Mouse (Mus musculus): ENCODE results near the gene Smpd3. TPM values are rescaled to one million over a fixed set of nuclear protein-coding genes. Genes with fewer than 3 reads are reported as not detected.

Smpd3 gene
- polyA plus RNA-seq, 1 experiment, result not detected

DNA sequence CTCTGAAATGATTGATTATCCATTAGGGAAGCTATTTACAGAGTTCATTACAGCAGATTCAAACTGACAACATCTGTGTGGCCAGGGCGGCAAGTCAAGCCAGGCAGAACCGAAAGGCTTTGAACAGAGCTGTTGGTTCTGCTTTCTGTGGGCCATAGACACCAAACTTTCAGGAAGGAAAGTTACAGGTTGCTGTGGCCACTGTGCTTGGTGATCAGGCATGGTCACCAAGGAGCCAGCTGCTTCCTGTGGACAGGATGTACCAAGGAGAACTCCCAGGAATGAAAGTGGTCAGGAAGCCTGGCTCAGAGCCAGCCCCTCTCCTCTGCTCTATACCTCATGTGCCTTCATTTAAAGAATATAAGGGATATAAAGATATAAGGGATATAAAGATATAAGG lies 30.2 kb downstream of the Smpd3 start:
- no peak for TF ChIP-seq GATA1 (IDR thresholded peaks at IDR 0.05; ENCODE audit: low read length)

DNA sequence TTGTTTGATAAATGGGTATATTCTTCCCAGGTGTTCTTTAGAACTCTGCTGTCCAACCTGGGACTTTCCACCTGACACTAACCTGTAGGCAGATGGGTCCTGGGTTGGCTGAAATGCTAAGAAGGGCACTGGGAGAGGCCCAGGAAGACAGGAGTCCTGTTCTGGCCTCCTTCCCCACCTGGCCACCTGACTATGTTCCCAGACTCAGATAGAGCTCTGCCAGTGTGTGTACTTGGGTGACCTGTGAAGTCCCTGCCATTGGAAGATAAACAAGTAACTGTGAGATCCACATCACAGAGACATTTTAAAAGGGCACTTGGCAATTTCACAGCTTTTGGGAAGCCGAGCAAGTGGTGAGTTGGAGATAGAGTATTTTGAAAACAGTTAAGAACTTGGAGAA lies 31.7 kb downstream of the Smpd3 start:
- no peak for TF ChIP-seq GATA1 (IDR thresholded peaks at IDR 0.05; ENCODE audit: low read length)

DNA sequence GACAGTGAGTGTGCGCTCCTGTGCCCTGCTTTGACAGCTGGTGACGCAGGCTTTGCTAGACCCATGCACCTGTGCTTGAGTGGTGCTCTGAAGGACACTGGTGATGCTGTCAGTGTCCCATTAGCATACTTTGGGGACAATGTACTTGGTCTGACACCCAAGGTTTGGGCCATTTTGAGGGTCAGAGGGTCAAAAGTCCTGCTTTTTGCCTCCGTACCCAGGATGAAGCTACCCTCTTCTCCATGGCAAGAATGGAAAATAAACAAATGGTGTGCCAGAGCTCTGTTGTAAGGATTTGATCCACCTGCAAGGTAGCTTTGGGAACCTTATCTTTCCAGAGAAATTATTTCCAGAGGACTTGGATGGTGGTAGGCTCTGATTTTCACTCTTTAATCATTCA lies 32.5 kb downstream of the Smpd3 start:
- TF ChIP-seq GATA1 (IDR thresholded peaks at IDR 0.05; ENCODE audit: low read length), result no peak

DNA sequence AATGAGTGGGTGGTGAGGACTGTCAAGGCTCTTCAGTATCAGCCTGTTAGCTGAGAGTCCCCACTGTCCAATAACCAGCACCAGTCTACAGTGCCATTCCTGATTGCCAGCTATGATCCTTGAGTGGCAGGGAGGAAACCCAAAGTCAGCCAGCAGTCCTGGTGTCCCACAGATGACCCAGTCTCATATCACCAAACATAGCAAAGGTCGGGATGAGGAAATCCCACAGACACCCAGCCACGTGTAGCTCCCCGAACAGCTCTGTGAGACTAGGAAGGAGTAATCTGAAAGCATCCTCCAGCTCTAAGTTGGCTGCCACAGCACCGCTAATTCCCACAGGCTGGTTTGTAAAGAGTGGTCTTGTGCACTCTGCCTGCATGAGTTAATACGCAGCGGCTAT lies 33.5 kb downstream of the Smpd3 start:
- TF ChIP-seq GATA1 (IDR thresholded peaks at IDR 0.05; ENCODE audit: low read length), result no peak

DNA sequence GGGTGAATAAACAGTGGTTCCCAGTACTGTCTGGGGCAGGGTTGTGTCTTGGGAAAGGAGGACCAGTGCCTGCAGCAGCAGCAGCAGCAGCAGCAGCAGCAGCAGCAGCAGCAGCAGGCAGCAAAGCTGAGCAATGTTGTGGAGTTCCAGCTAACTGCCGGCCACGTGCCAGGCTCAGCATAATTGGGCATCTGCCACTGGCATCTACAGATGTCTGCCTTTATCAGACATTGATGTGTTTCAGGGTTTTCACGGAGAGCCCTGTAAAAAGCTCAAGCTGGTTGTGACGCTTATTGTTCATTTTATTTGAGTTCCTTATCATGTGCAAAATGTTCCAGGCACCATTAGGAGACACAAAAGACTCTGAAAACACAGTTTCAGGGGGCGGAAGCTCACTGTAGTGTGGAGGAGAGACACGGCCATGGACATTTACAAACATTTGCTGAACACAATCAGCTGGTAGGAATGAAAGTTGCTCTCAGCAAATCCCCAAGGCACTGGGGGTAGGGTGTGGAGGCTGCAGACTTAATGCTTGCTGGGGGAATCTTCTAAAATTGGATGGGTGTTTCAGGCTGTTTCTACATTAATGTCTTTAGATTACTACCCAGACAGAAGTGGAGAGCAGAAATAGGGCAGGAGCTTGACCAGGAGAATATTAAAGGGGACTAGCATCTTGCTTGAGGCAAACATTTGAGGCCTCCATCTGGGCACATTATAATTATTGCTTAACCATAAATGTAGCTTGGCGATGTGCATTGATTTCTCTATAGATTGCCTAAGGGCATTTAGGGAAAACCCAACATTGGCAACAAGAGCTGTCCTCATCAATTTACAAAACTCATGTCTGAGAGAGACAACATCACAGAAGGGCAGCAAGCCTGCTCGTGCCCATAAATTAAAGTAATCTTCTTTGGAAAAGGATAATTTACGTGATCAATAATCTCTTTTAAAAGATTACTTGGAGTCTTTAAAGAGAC lies 36.8 kb downstream of the Smpd3 start:
- no peak for TF ChIP-seq GATA1 (IDR thresholded peaks at IDR 0.05; ENCODE audit: low read length)

DNA sequence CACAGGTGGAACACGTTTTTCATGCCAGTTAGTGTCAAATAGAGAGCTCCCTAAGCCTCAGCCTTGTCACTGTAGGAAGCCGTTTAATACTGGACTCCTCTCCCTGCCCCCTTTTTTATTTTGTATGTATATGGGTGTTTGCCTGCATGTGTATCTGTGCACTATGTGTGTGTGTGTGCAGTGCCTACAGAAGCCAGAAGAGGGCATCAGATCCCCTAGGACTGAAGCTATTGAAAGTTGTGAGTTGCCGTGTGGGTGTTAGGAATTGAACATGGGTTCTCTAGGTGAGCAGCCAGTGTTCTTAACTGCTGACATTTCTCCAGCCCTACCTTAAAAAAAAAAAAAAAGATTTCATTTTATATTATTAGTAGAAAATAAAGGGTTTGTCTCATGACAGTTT lies 38.1 kb downstream of the Smpd3 start:
- no peak for TF ChIP-seq GATA1 (IDR thresholded peaks at IDR 0.05; ENCODE audit: low read length)

DNA sequence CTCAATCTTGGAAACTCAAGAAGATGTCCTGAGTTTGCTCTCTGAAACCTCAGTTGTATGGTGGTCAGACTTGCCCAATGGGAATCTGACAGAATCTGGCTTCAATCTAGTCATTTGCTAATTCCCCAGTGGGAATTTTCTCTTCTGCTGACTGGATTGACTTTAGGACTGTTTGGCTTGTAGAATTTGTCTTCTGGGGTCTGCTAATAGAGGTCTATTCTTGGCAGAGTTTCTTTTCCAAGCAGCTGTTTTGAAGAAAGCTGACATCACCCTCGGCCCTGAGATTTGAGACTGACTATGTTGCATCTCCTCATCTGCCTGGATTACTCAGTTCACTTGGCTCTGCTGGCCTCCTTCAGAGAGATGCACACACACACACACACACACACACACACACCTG lies 38.9 kb downstream of the Smpd3 start:
- no peak for TF ChIP-seq GATA1 (IDR thresholded peaks at IDR 0.05; ENCODE audit: low read length)

DNA sequence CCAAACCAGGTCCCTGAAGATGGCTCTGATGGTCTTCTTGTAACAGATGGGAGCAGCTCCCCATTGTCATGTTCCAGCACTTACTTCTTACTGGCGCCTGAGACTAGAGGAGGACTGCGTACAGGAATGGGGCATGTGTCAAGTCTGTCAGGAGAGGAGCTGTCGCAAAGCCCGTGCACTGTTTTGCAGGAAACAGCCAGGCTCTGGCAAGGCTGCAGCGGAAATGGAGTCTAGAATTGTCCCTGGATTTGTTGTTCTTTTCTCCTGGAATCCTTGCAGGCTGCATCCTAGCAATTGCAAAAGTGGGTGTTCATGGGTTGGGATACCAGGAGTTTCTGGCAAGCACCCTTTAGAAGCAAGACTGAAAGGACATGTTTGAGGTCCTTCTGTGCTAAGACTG lies 39.5 kb downstream of the Smpd3 start:
- TF ChIP-seq GATA1 (IDR thresholded peaks at IDR 0.05; ENCODE audit: low read length), result no peak

DNA sequence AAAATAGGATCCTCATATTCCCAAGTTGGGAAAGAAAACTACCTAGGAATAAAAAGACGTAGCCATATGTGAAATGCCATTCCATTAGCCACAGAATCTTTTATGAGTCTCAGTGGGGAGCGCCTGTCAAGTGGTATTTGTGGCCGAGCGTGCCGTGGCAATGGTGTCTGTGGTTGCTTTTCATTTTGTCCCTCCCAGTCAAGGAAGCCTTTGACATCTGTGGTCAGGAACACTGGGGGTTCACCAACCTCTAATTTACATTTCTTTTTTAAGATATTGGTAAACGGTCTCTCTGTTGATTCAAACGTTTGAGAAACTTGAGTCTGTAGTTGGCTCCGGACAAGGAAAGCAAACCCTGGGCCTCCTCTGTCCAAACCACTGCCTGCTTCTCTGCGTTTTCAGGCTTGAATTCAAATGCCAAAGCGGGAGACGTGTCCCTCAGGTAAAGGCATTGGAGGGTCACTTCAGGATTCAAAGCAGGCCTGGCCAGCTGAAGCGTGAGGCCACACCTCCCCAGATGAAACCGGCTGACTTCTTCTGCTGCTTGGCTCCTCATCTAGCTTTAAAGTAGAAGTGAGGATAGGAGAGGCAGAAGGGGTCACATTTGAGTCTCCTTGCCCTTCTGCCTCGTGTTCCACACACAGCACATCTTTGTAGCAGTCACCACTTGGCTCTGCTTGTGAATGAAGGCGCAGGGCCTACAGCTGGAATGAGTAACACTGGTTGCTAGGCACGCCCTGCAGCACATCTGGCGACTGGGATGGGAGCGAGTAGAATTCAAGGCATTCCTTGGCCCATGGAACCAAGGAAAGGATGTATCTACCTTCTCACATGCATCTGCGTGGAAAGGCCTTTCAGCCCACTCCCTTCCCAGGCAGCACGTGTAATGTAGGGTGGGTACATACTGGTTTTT lies 45.0 kb downstream of the Smpd3 start:
- no peak for TF ChIP-seq GATA1 (IDR thresholded peaks at IDR 0.05; ENCODE audit: low read length)

DNA sequence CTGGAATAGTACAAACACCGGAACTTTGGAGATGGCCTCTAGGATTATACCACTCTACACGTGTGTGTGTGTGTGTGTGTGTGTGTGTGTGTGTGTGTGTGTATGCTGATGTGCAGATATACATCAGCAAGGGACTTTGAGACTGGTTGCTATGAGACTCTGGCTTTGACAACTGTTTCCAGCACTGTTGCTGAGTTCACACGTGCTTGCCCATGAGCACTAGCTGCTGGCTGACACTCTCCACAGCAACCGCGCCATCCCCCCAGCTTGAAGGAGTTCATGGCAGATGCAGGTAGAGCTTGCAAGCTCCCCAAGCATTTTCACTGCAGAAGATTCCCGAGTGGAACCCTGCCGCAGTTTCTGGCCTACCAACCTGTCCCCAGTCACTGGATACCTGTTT lies 48.3 kb downstream of the Smpd3 start:
- no peak for TF ChIP-seq GATA1 (IDR thresholded peaks at IDR 0.05; ENCODE audit: low read length)

DNA sequence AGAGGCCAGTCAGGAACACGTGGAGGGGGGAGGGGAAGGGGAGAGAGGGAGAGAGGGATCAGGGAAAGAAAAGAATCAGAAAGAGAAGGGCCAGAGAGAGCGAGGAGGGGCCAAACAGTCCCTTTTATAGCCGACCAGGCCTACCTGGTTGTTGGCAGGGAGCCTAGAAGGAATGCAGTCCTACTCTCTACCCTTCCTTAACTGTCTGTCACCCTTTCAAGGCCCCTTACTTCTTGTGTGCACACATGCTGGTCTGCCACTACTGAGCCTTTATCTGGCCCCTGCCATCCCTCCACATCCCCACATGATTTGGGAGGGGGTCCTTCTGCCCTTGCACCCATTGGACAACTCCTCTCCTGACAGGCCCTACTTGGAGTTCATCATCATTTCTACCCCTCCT lies 49.1 kb downstream of the Smpd3 start:
- TF ChIP-seq GATA1 (IDR thresholded peaks at IDR 0.05; ENCODE audit: low read length), result no peak

DNA sequence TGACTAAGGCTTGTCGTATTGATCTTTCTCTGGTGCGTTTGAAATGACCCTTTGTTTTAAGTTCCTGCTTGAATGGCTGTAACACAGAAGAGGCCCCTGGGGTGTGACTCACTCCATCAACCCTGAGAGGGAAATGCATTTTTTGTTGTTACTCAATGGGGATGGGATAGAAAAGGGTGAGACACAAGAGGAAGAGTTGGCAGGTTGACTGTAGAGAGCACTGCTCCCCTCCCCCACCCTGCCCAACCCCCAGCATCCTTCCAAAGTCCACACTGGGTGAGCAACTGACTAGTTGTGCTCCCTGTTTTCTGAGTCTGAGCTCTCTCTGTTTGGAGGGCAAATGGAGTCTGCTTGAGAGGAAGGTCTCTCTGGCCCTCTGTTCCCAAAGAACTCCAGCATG lies 50.3 kb downstream of the Smpd3 start:
- TF ChIP-seq GATA1 (IDR thresholded peaks at IDR 0.05; ENCODE audit: low read length), result no peak

DNA sequence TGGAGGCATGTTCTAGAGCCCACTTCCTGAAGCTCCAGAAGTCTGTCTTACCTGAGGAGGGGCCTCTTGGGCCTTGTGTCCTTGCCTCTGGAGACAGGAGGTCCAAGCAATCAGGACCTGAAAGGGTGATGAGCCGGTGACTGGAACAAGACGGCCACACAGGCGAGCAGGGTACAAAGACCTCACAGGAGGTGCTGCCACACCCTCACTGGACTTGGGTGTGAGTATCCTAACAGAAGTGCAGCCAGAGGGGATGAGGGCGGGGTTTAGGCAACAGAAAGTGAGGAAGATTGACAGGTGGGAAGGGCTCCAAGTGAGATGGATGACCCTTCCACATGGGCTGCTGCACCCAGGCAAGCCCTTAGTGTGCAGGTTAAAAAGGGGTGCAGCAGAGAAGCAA lies 56.9 kb downstream of the Smpd3 start:
- TF ChIP-seq GATA1 (IDR thresholded peaks at IDR 0.05; ENCODE audit: low read length), result no peak

DNA sequence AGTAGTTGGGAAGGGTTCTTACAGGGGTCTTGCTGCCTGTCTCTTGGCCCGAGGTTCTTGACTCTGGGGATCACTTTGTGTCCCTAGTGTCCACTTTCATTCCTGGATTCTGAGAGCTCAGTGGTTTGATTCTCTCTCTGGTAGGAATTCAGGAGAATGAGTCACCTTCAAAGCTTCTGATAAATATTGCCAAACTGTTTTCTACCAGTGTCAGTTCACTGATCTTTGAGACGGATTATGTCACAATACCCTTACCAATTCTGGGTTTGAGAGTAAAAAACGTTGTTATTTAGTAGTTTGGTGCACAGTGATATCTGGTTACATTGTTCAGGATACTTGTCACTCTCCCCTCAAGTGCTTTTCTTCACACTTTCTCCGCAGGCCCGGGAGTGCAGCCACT lies 57.6 kb downstream of the Smpd3 start:
- TF ChIP-seq GATA1 (IDR thresholded peaks at IDR 0.05; ENCODE audit: low read length), result no peak

DNA sequence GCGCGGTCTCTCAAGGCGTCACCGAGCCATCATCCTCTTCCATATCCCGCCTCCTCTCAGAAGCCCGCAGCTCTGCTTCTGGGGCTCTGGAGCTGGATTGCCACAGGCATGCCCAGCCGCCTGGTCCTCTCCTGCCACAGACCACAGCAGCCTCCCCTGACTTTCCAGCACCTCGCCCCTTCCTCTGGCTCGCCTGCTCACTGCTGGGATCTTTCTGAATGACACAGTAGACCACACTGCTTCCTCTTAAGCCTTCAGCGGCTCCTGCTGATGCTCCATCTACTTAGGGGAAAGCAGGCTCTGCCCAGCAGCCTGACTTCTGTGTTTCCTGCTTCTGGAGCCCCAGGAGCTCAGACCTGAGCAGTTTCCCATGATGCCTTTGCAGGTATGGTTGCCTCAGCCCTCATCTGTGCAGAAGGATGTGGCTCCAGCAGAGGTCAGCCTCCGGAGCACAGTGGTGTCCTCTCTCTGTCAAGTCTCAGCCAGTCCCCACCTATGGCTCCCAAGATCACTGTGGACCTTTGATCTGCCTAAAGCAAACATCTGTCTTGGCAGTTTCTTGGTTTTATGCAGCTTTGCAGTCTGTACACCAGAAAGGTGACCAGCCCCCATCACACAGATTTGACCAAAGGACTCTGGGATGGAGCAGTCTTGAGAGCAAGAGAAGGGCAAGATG lies 59.3 kb downstream of the Smpd3 start:
- no peak for TF ChIP-seq GATA1 (IDR thresholded peaks at IDR 0.05; ENCODE audit: low read length)

All from G1E-ER4 (cell line).